Mouse (Mus musculus) heart, embryonic 11.5 days (tissue): ENCODE measurements at regions not wholly inside any gene's neighbourhood (a gene's known extent, or its start where the extent isn't known, plus 50 kb on each side); places are given as distances from the start of the nearest gene placed in this dataset.

Experiments
- ATAC-seq: fragments of 200-750 bp; cut with Nextera tagmentation; replicated peaks from 2 replicates; pipeline ENCODE4 v1.8.0; 2017; ENCODE audit warnings: moderate library complexity; ENCODE audit not compliant: insufficient number of reproducible peaks, low FRiP score, low TSS enrichment
- H3K27ac ChIP-seq: fragments of 300-500 bp; sonication (generic); 2 replicates; pipeline ENCODE4 v1.5.1; 2014; ENCODE audit warnings: mild to moderate bottlenecking, low read depth, low read length
- H3K27me3 ChIP-seq: fragments of 300-500 bp; sonication (generic); 2 replicates; pipeline ENCODE4 v1.6.1; 2014; ENCODE audit warnings: mild to moderate bottlenecking, low read length, mixed read lengths; ENCODE audit not compliant: control insufficient read depth, insufficient read depth
- H3K36me3 ChIP-seq: fragments of 300-500 bp; sonication (generic); 2 replicates; pipeline ENCODE4 v1.6.1; 2014; ENCODE audit warnings: mild to moderate bottlenecking, low read length, moderate library complexity, mixed read lengths; ENCODE audit not compliant: control insufficient read depth, insufficient read depth
- H3K4me1 ChIP-seq: fragments of 300-500 bp; sonication (generic); 2 replicates; pipeline ENCODE4 v1.6.1; 2014; ENCODE audit warnings: low read length; ENCODE audit not compliant: control insufficient read depth, insufficient read depth
- H3K4me2 ChIP-seq: fragments of 300-500 bp; sonication (generic); 2 replicates; pipeline ENCODE4 v1.6.1; 2014; ENCODE audit warnings: mild to moderate bottlenecking, moderate library complexity
- H3K4me3 ChIP-seq: fragments of 300-500 bp; sonication (generic); 2 replicates; pipeline ENCODE4 v1.5.1; 2014; ENCODE audit warnings: low read depth, low read length
- H3K9ac ChIP-seq: fragments of 300-500 bp; sonication (generic); 2 replicates; pipeline ENCODE4 v1.6.1; 2014; ENCODE audit warnings: mild to moderate bottlenecking, low read depth, low read length, moderate library complexity
- H3K9me3 ChIP-seq: fragments of 300-500 bp; sonication (generic); replicated peaks from 2 replicates; pipeline ENCODE4 v1.6.1; 2016; ENCODE audit warnings: low read length; ENCODE audit not compliant: control insufficient read depth
- WGBS: fragments of 180-500 bp; shearing (Covaris S2); extraction: QIAGEN DNeasy Blood & Tissue Kit; methylation state at CpG from one replicate; pipeline ENCODE4 v1.1.7; 2014; ENCODE audit not compliant: insufficient replicate concordance; 5-methylcytosine and 5-hydroxymethylcytosine counted together

- Histone ChIP-seq H3K4me3 (no peak overlapping the region), H3K27ac (no peak overlapping the region), H3K4me2 (no peak overlapping the region), H3K4me1 (no peaks in the 10 kb centered on the region), H3K27me3 (no peaks in the 10 kb centered on the region), H3K9me3 (no peaks in the 10 kb centered on the region), H3K9ac (no peak overlapping the region), H3K36me3 (no peaks in the 10 kb centered on the region)
- WGBS = 88% methylated on average over 3 of the region's 3 CpGs
- no peak for ATAC-seq
Measured at GRCm38 (mm10) chr4:75130757-75131156, 147.3 kb downstream of the Dmac1 start.

- no peaks in the 10 kb centered on the region for H3K9me3 ChIP-seq
- no peak overlapping the region for H3K9ac ChIP-seq
- H3K27ac ChIP-seq = no peak overlapping the region
- 76% methylated on average over 1 of the region's 1 CpGs for WGBS
- H3K36me3 ChIP-seq = no peaks in the 10 kb centered on the region
- no peaks in the 10 kb centered on the region for H3K4me1 ChIP-seq
- H3K4me2 ChIP-seq = no peak overlapping the region
- no peaks in the 10 kb centered on the region for H3K27me3 ChIP-seq
- ATAC-seq = no peak
- H3K4me3 ChIP-seq = no peak overlapping the region
Measured at GRCm38 (mm10) chr4:75115887-75116286, 162.2 kb downstream of the Dmac1 start.

- Histone ChIP-seq H3K4me2 (no peak overlapping the region), H3K27me3 (no peaks in the 10 kb centered on the region), H3K36me3 (no peaks in the 10 kb centered on the region), H3K4me1 (no peaks in the 10 kb centered on the region), H3K4me3 (no peak overlapping the region), H3K9me3 (no peaks in the 10 kb centered on the region), H3K9ac (no peak overlapping the region), H3K27ac (no peak overlapping the region)
- no peak for ATAC-seq
- 83% methylated on average over 3 of the region's 3 CpGs for WGBS
Measured at GRCm38 (mm10) chr4:75115346-75115745, 162.8 kb downstream of the Dmac1 start.

GRCm38 (mm10) chr4:75065782-75066181 lies 212.3 kb downstream of the Dmac1 start:
- H3K4me1 ChIP-seq = no peaks in the 10 kb centered on the region
- no peaks in the 10 kb centered on the region for H3K9me3 ChIP-seq
- 69% methylated on average over 1 of the region's 1 CpGs for WGBS
- H3K27ac ChIP-seq = no peak overlapping the region
- H3K36me3 ChIP-seq = no peaks in the 10 kb centered on the region
- H3K9ac ChIP-seq = no peak overlapping the region
- ATAC-seq = no peak
- no peak overlapping the region for H3K4me3 ChIP-seq
- H3K4me2 ChIP-seq = no peak overlapping the region
- no peaks in the 10 kb centered on the region for H3K27me3 ChIP-seq

- Histone ChIP-seq H3K27ac (no peak overlapping the region), H3K4me1 (no peaks in the 10 kb centered on the region), H3K27me3 (no peaks in the 10 kb centered on the region), H3K36me3 (no peaks in the 10 kb centered on the region), H3K9me3 (no peaks in the 10 kb centered on the region), H3K4me2 (no peak overlapping the region), H3K9ac (no peak overlapping the region), H3K4me3 (no peak overlapping the region)
- 73% methylated on average over 2 of the region's 2 CpGs for WGBS
- ATAC-seq = no peak
Measured at GRCm38 (mm10) chr4:75063275-75063674, 214.8 kb downstream of the Dmac1 start.

GRCm38 (mm10) chr4:75043510-75043909 lies 234.6 kb downstream of the Dmac1 start:
- Histone ChIP-seq H3K4me1 (no peaks in the 10 kb centered on the region), H3K4me3 (no peak overlapping the region), H3K36me3 (no peaks in the 10 kb centered on the region), H3K9ac (no peak overlapping the region), H3K9me3 (no peaks in the 10 kb centered on the region), H3K27me3 (no peaks in the 10 kb centered on the region), H3K27ac (no peak overlapping the region), H3K4me2 (no peak overlapping the region)
- no peak for ATAC-seq
- whole genome bisulfite sequencing = 94% methylated on average over 1 of the region's 1 CpGs

GRCm38 (mm10) chr4:75042640-75043039 lies 235.5 kb downstream of the Dmac1 start:
- no peaks in the 10 kb centered on the region for H3K4me1 ChIP-seq
- no peak overlapping the region for H3K9ac ChIP-seq
- H3K27me3 ChIP-seq = no peaks in the 10 kb centered on the region
- H3K4me3 ChIP-seq = no peak overlapping the region
- H3K36me3 ChIP-seq = no peaks in the 10 kb centered on the region
- ATAC-seq = no peak
- WGBS = 62% methylated on average over 1 of the region's 1 CpGs
- H3K9me3 ChIP-seq = no peaks in the 10 kb centered on the region
- no peak overlapping the region for H3K27ac ChIP-seq
- H3K4me2 ChIP-seq = no peak overlapping the region

- Histone ChIP-seq H3K4me1 (no peaks in the 10 kb centered on the region), H3K9ac (no peak overlapping the region), H3K4me3 (no peak overlapping the region), H3K27ac (no peak overlapping the region), H3K9me3 (no peaks in the 10 kb centered on the region), H3K4me2 (no peak overlapping the region), H3K36me3 (no peaks in the 10 kb centered on the region), H3K27me3 (no peaks in the 10 kb centered on the region)
- 30% methylated on average over 1 of the region's 1 CpGs for WGBS
- ATAC-seq = peak; percentile 82
Measured at GRCm38 (mm10) chr4:75041930-75042579, 236.1 kb downstream of the Dmac1 start.
